Mouse (Mus musculus) right cerebral cortex, adult 18-20 months (tissue): ENCODE measurements around the gene Gm20388.

Experiments
- DNase-seq: peaks from one replicate; pipeline ENCODE4 v3.0.0; 2022; ENCODE audit warnings: mixed read lengths

Gene Gm20388

GRCm38 (mm10) chr8:122725187-122725586, 2814.5 kb downstream of the Gm20388 start:
- no peak for DNase-seq

- DNase-seq: no peak
These were observed 2816.1 kb downstream of the Gm20388 start for GRCm38 (mm10) chr8:122726789-122727188.

GRCm38 (mm10) chr8:122727412-122727811, 2816.8 kb downstream of the Gm20388 start:
- no peak for DNase-seq

GRCm38 (mm10) chr8:122728630-122729029, 2818.0 kb downstream of the Gm20388 start:
- no peak for DNase-seq

- DNase-seq: no peak
These were observed 2824.5 kb downstream of the Gm20388 start for GRCm38 (mm10) chr8:122735110-122735509.

- DNase-seq: no peak
These were observed 2825.2 kb downstream of the Gm20388 start for GRCm38 (mm10) chr8:122735542-122736473.

- no peak for DNase-seq
These were observed 2826.0 kb downstream of the Gm20388 start for GRCm38 (mm10) chr8:122736623-122737022.

- no peak for DNase-seq
These were observed 2826.4 kb downstream of the Gm20388 start for GRCm38 (mm10) chr8:122737071-122737470.

- DNase-seq: no peak
These were observed 2827.2 kb downstream of the Gm20388 start for GRCm38 (mm10) chr8:122737886-122738285.

GRCm38 (mm10) chr8:122739102-122739725, 2828.6 kb downstream of the Gm20388 start:
- DNase-seq: peak; percentile 41

- DNase-seq: no peak
These were observed 2831.8 kb downstream of the Gm20388 start for GRCm38 (mm10) chr8:122742471-122742870.

GRCm38 (mm10) chr8:122745022-122745749, 2834.5 kb downstream of the Gm20388 start:
- DNase-seq: no peak

GRCm38 (mm10) chr8:122745750-122746275, 2835.2 kb downstream of the Gm20388 start:
- peak; percentile 26 for DNase-seq

- no peak for DNase-seq
These were observed 2835.8 kb downstream of the Gm20388 start for GRCm38 (mm10) chr8:122746439-122746838.

- no peak for DNase-seq
These were observed 2837.2 kb downstream of the Gm20388 start for GRCm38 (mm10) chr8:122747825-122748224.

GRCm38 (mm10) chr8:122749333-122749958, 2838.8 kb downstream of the Gm20388 start:
- peak; percentile 67 for DNase-seq

- DNase-seq: no peak
These were observed 2840.7 kb downstream of the Gm20388 start for GRCm38 (mm10) chr8:122751342-122751741.

- DNase-seq: peak; percentile 76
These were observed 2841.6 kb downstream of the Gm20388 start for GRCm38 (mm10) chr8:122752111-122752721.

- DNase-seq: no peak
These were observed 2848.0 kb downstream of the Gm20388 start for GRCm38 (mm10) chr8:122758597-122758996.

- no peak for DNase-seq
These were observed 2849.5 kb downstream of the Gm20388 start for GRCm38 (mm10) chr8:122760116-122760515.

- no peak for DNase-seq
These were observed 2850.5 kb downstream of the Gm20388 start for GRCm38 (mm10) chr8:122761109-122761508.

GRCm38 (mm10) chr8:122762731-122763266, 2852.2 kb downstream of the Gm20388 start:
- no peak for DNase-seq
